Mouse (Mus musculus): ENCODE measurements around the gene Phlpp2.

- TF ChIP-seq CTCF (IDR thresholded peaks at IDR 0.05; ENCODE audit: low read depth, low read length) (no peak), POLR2AphosphoS5 (IDR thresholded peaks at IDR 0.05; ENCODE audit: insufficient replicate concordance, low read depth, low read length) (no peak), GATA1 (IDR thresholded peaks at IDR 0.05; ENCODE audit: borderline replicate concordance, low read length) (no peak), TAL1 (conservative IDR thresholded peaks at IDR 0.05; ENCODE audit: low read depth, low read length) (no peak), GATA2 (IDR thresholded peaks at IDR 0.05; ENCODE audit: borderline replicate concordance, low read depth, low read length) (no peak)
Observed at GRCm38 (mm10) chr8:109895355-109895754, 27.0 kb downstream of the Phlpp2 start.
